Mouse (Mus musculus): ENCODE data around the gene Pde2a. TPM values are rescaled to one million over a fixed set of nuclear protein-coding genes. Genes with fewer than 3 reads are reported as not detected.
"Not testable (repeated sequence)": the region's sequence is repeated elsewhere in the genome, so short reads cannot be mapped to it uniquely, and the experiment has no call there.

The Pde2a gene
- total RNA-seq, 4 experiments from 2014 or later: 15.2 to 22.9 (median 18.4) TPM

- not testable (repeated sequence) for DNase-seq (ENCODE audit: low spot score in 2 of 2)
Observed at GRCm38 (mm10) chr7:101559393-101559792, 137.9 kb downstream of the Pde2a start.

Small RNA genes lying within 50 kb of the gene (microRNA-seq; reads per million reads assigned to microRNA genes)
- gene Mir139: 13,669 reads per million, percentile 94 among the genes with 10 or more reads in this experiment

Other genes with a start within 250 kb of the Pde2a start
- gene Atg16l2, start 119.4 kb upstream of the Pde2a start, total RNA-seq (2022): 1 to 10 TPM; 3.2 to 5.3 (median 4.3) TPM
- gene Stard10, start 104.6 kb upstream of the Pde2a start, total RNA-seq (2022): 10 to 100 TPM; 34.9 to 48.5 (median 43.7) TPM
- gene Arap1, start 73.6 kb upstream of the Pde2a start, total RNA-seq (2022): 10 to 100 TPM; 16.1 to 18.5 (median 17.1) TPM
- gene Gm45837, start 10.8 kb upstream of the Pde2a start, total RNA-seq (2022): 1 to 10 TPM in 2 of 4 experiments, not detected in 2; 3.8 to 4.1 TPM
- not detected for gene Art2b, start 163.9 kb downstream of the Pde2a start, total RNA-seq (2022)
- gene Clpb, start 241.9 kb downstream of the Pde2a start, total RNA-seq (2022): 10 to 100 TPM; 60.4 to 77.8 (median 69.2) TPM